Mouse (Mus musculus) embryo, embryonic 10.5 days (tissue): Measurements from ENCODE around the gene Olfr1056.
"Not testable (repeated sequence)": the region's sequence is repeated elsewhere in the genome, so short reads cannot be mapped to it uniquely, and the experiment has no call there.

ENCODE experiments used
- DNase-seq: peaks from one replicate; pipeline ENCODE4 v3.0.0-alpha.2; 2015; ENCODE audit warnings: low spot score

The Olfr1056 gene

GRCm38 (mm10) chr2:86362369-86362768 is at the start of gene Olfr1056:
Gene Olfr1056, minus strand, starts transcription at chr2:86362469.
- DNase-seq = no peak

DNA sequence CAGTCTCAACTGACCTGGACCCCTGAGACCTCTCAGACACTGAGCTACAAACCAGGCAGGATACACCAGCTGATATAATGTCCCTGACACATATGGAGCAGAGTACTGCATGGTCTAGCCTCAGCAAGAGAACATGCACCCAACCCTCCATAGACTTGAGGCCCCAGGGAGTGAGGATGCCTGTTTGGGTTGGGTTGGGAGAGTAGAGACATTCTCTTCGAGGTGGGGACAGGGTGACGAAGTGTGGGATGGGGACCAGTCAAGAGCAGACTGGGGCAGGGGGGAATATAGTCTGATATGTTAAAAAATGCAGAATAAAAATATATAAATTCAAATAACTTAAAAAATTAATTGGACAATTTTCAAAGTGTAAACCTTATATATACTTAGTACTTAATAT is 32.8 kb upstream of the Olfr1056 start:
- DNase-seq = no peak

GRCm38 (mm10) chr2:86388461-86388860 is 26.2 kb upstream of the Olfr1056 start, which contains the start of gene Olfr1058:
Gene Olfr1058, minus strand, starts transcription at chr2:86388561.
- not testable (repeated sequence) for DNase-seq

GRCm38 (mm10) chr2:86378293-86378692 is 16.0 kb upstream of the Olfr1056 start, which contains the start of gene Olfr1057:
Gene Olfr1057, minus strand, starts transcription at chr2:86378393.
- no peak for DNase-seq

DNA sequence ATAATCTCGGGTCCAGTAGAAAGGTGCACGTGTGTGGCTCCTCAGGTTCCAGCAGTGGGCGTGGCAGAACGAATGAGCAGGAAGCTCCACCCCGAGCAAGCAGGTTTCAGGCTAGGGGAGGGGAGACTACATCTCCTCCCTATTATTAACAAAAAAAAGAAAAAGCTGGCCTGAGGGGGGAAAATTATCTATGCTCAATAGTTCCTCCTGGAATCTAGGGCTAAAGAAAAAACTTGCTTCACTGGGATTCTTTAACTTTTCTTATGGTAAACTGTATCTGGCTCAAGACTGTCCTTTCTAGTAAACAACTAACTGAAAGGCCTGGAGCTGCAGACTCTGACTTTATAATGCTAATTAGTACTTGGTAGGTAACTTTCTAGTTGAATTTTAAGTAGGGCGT is 4.1 kb upstream of the Olfr1056 start:
- not testable (repeated sequence) for DNase-seq

- not testable (repeated sequence) for DNase-seq
Observed at GRCm38 (mm10) chr2:86351751-86352150, 10.5 kb downstream of the Olfr1056 start.

DNA sequence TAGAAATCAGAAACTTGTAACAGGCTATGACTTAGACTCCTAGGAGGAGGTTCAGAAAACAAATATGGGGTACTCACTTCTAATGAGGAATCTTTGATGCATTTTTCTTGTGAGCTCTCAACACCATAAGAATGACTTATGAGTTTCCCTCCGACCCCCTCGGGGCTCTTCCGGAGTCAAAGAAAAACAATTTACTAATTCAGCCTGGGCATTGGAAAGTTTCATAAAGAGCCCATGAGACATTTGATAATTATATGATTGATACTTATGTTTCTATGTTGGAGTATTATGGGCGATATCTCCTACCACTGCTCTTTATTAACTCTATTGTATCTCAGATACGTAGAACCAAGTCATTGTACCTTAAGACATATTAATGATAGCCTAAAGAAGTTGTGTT is 12.1 kb downstream of the Olfr1056 start, which contains the start of gene Olfr1055:
Gene Olfr1055, minus strand, starts transcription at position 101 of the 400 bp plus-strand sequence.
- DNase-seq = no peak

GRCm38 (mm10) chr2:86335333-86335732 is 26.9 kb downstream of the Olfr1056 start, which contains the start of gene Olfr1054:
Gene Olfr1054, minus strand, starts transcription at chr2:86335433.
- no peak for DNase-seq

DNA sequence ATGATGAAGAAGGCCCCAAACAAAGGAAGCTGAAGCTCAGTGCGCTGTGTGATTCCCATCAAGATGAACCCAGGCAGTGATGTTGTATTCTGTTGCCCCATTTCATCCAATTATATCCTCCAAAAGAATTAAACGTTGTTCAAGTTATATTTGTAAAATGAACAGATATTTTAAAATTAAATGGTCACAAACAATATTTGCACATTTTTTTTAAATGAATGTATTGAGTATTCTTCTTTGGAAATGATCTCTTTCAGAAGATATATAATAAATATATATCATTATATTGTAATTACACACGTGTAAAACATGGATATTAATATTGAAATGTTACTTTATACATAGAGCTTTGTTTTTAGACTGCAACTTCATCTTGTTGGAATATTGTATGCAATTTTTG is 47.1 kb downstream of the Olfr1056 start, which contains the start of gene Olfr1053:
Gene Olfr1053, minus strand, starts transcription at position 101 of the 400 bp plus-strand sequence.
- DNase-seq = no peak
